ENCODE assay signal across 35 mouse cellular contexts in genomic region chrX:18014361-18014760, GRCm38 (mm10).
"Had no signal": no experiment of that assay in that cellular context is flagged by ENCODE, and none has a peak within 500 bp of the region (broad histone marks: within the 10 kb centered on the region; RNA-seq: fewer than 3 reads in every experiment).

No protein-coding gene starts in this region.

- H3K9ac ChIP-seq: heart, embryonic 12.5 days; heart, embryonic 13.5 days; heart, embryonic 15.5 days; hindbrain, embryonic 12.5 days; hindbrain, embryonic 13.5 days; hindbrain, embryonic 14.5 days; hindbrain, embryonic 15.5 days; intestine, embryonic 15.5 days; kidney, embryonic 15.5 days had no signal

- H3K36me3 ChIP-seq: heart, embryonic 10.5 days; heart, embryonic 12.5 days; heart, embryonic 13.5 days; heart, embryonic 15.5 days; hindbrain, embryonic 10.5 days; hindbrain, embryonic 12.5 days; hindbrain, embryonic 13.5 days; hindbrain, embryonic 15.5 days; intestine, embryonic 15.5 days; kidney, embryonic 15.5 days had no signal

- ATAC-seq: hindbrain, embryonic 16.5 days; hindbrain, postnatal 0 days; inflammation-experienced regulatory T-cells, adult 6 months; intestine, embryonic 15.5 days; intestine, embryonic 16.5 days; intestine, postnatal 0 days had no signal

- H3K9me3 ChIP-seq: heart, embryonic 10.5 days; heart, embryonic 12.5 days; heart, embryonic 15.5 days; hindbrain, embryonic 12.5 days; hindbrain, embryonic 15.5 days; intestine, embryonic 15.5 days; kidney, embryonic 15.5 days had no signal

- H3K4me3 ChIP-seq: heart, embryonic 10.5 days; heart, embryonic 12.5 days; heart, embryonic 13.5 days; heart, embryonic 15.5 days; hindbrain, embryonic 10.5 days; hindbrain, embryonic 12.5 days; hindbrain, embryonic 13.5 days; hindbrain, embryonic 15.5 days; intestine, embryonic 15.5 days; kidney, embryonic 15.5 days; left cerebral cortex, adult 2 months had no signal

- H3K27me3 ChIP-seq: heart, embryonic 12.5 days; heart, embryonic 13.5 days; heart, embryonic 15.5 days; hindbrain, embryonic 12.5 days; hindbrain, embryonic 13.5 days; hindbrain, embryonic 15.5 days; intestine, embryonic 15.5 days; kidney, embryonic 15.5 days had no signal

- H3K4me1 ChIP-seq: heart, embryonic 10.5 days; heart, embryonic 12.5 days; heart, embryonic 13.5 days; heart, embryonic 15.5 days; hindbrain, embryonic 10.5 days; hindbrain, embryonic 12.5 days; hindbrain, embryonic 13.5 days; hindbrain, embryonic 15.5 days; intestine, embryonic 15.5 days; kidney, embryonic 15.5 days had no signal

- H3K27ac ChIP-seq: heart, embryonic 10.5 days; heart, embryonic 13.5 days; heart, embryonic 15.5 days; hindbrain, embryonic 10.5 days; hindbrain, embryonic 12.5 days; hindbrain, embryonic 13.5 days; hindbrain, embryonic 14.5 days; hindbrain, embryonic 15.5 days; hindbrain, postnatal 0 days; intestine, embryonic 15.5 days; kidney, embryonic 15.5 days; kidney, postnatal 0 days; left cerebral cortex, adult 2 months had no signal

- H3K4me2 ChIP-seq: heart, embryonic 11.5 days; heart, embryonic 12.5 days; heart, embryonic 13.5 days; heart, embryonic 15.5 days; hindbrain, embryonic 12.5 days; hindbrain, embryonic 13.5 days; hindbrain, embryonic 14.5 days; hindbrain, embryonic 15.5 days; intestine, embryonic 15.5 days; kidney, embryonic 15.5 days had no signal

- DNase-seq: heart, postnatal 10 days; heart, postnatal 14 days; heart, postnatal 36 days; heart, postnatal 4 days; kidney, adult 11 months; kidney, adult 18-20 months; kidney, adult 2 months; kidney, adult 8-10 months; kidney, adult 9 months; kidney, postnatal 10 days; kidney, postnatal 14 days; kidney, postnatal 25 days; kidney, postnatal 36 days; kidney, postnatal 4 days; layer of hippocampus, adult 9-11 months; layer of hippocampus, postnatal 36 days had no signal
